Mouse (Mus musculus) heart, adult 2 months (tissue): ENCODE results near the gene Cnnm1.

Experiments
- CTCF ChIP-seq: fragments of 200-600 bp; IDR thresholded peaks from 2 replicates; pipeline ENCODE4 v1.8.1; 2022; ENCODE audit warnings: antibody characterized with exemption, mild to moderate bottlenecking, moderate library complexity
- EP300 ChIP-seq: fragments of 200-500 bp; IDR thresholded peaks from 2 replicates; pipeline ENCODE4 v1.6.1; 2011; ENCODE audit warnings: low read depth, low read length, control low read depth; ENCODE audit not compliant: insufficient read depth

DNA sequence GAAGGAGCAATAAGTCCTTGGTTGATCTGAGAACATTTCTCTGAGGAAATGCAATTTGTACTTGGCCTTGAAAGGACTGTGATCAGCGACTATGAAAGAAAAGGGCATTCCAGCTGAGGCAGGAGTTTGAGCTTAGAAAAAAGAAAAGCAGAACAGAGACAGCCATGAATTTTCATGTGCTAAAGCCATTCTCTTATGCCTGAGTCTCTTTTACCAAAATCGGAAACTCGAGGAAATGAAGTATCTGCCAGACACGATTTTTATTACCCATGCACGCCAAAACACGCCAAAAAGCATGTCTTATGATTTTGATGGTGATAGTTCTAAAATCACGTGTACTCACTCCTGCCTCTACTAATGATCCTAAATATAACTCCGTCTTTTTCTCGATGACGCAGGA lies 11.3 kb downstream of the Cnnm1 start:
- TF ChIP-seq CTCF, result no peak
- TF ChIP-seq EP300, result no peak
